Mouse (Mus musculus): ENCODE data around the gene Fads1.

Fads1 gene

DNA sequence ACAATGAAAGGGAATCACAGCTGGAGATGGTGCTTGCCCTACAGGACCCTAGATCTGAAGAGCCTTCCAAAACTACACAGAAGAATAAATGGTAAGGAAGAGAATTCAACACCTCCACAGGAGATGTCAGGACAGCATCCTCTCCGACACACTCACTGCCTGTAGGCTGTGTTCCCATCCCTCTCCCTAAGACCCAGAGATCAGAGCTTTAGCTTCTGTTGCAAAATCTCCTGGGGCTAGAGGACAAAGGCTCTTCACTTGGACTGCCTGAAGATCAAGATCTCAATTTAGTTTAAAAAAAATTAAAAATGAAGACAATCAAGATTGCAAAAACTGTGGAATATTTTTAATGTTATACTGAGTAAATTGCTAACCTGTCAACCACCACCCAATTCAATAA is 6.2 kb upstream of the Fads1 start:
- peak; percentile 91 for DNase-seq (ENCODE audit: extremely low read depth, low read depth, low spot score)

DNA sequence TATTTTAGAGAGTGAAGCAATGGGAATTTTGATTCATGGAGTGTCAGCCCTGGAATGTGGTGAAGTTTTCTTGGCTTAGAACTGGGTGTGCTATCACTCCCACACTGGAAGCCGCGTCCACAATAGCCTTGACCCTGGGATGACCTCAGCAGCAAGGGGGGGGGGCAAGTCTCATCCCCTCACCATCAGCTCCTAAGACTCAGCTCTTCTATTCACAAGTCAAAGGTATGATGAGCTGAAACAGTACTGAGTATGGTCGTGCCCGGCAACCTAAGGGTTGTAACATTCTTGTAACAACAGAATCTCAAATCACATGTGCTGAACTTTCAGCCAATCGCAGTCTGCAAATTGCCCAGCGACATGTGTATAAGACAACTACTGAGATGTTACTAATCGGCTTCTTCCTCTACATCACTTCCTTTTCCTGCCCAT is 5.7 kb upstream of the Fads1 start:
- DNase-seq (ENCODE audit: extremely low read depth, low read depth, low spot score): no peak

DNA sequence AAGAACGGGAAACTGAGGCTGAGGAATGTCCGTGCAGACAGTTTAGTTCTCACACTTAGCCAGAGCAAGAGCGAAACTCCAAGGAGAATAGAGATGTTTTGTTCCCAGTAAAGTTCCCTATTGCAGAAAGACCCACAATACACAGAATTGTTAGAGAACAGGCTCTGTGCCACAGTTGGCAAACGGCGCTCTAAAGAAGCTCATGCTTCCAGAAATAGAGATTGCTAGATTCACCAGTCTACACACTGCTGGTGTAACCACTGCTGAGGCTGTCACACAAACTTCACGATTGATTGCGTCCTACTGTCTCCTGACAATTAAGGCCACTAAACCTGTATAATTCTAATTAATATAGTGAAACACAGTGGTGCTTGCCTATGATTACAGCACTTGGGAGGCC is 1.5 kb upstream of the Fads1 start:
- no peak for DNase-seq (ENCODE audit: extremely low read depth, low read depth, low spot score)

DNA sequence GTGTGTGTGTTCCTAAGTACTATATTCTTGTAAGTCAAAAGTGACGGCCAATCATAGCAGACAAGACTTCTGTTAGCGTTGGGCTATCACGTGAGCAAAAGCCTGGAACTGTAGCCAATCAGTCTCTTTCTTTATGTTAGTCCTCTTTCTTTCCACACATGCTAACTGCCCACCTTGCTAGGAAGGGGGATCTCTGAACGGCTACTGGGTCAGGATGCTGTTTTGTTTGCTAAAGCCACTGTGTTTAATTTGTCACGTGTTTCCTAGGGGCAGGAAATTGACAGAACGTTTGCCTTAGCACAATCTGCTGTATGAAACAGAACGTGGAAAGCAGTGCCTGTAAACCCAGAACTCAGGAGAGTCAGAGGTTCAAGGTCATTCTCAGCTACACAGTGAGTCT is 546 bp upstream of the Fads1 start:
- DNase-seq (ENCODE audit: extremely low read depth, low read depth, low spot score): no peak

DNA sequence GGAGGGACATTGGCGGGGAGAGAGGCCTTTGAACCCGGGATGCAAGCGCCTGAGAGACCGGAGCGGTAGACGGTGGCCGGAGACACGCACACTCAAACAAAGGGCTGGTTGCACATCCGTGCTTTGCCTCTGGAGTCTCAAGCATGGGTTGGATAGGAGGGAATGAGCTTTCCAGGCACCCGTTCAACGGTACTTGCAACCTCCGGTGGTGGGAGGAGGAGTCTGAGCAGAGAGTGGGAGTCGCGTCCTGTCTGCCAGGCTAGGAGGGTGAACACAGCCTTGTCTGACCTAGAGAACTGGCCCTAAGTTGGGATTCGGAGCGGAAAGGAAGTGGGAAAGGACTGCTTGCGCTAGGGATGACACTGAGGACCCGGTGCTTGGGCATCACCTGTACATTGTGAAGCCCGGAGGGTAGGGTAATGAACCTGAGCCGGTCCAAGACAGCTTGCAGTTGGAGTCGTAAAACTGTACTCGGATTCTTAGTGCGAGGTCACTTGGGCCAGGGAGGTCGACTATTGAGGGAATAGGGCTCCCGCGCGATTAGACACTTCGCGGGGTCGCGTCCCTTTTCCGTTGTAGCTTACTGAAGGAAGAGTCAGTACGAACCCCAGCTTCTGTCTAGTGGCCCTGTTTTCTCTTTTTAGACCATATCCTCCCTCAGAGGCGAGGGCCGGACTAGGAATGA is 753 bp downstream of the Fads1 start:
- no peak for DNase-seq (ENCODE audit: extremely low read depth, low read depth, low spot score)

DNA sequence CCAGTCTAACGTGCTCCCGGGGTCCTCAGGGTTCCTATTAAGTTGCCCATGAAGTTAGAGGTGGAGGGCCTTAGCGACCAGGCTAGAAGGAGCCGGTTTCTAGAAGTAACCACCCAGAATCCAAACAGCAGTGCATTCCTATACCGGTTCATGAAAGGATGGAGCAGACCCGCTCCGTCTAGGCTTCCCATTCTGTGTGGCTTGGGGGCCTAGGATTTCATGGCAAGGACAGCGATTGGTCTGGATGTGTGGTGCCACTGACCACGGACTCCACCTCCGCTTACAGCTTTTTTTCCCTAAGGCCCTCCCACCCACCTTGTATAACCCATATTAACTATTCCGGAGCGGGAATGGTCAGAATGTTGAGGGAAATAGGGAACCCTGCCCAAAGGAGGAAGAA is 1.4 kb downstream of the Fads1 start:
- no peak for DNase-seq (ENCODE audit: extremely low read depth, low read depth, low spot score)

DNA sequence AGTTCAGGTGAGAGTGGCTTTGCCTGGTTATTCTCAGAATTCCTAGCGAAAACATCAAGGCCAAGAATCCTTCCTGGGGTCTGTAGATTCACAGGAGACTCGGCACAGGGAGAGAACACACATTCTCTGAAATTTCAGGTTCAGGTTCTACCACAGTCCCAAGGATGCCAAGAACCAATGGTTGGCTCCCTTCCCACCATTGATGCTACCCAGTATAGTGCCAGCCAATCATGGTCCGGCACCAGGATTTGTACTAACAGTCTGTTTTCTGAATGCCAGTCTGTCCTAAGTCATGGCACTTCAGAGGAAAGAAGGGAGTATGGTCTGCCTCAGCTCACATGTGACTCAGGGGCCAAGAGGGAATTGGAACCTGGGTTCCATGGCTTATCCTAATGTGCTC is 3.2 kb downstream of the Fads1 start:
- no peak for DNase-seq (ENCODE audit: extremely low read depth, low read depth, low spot score)

DNA sequence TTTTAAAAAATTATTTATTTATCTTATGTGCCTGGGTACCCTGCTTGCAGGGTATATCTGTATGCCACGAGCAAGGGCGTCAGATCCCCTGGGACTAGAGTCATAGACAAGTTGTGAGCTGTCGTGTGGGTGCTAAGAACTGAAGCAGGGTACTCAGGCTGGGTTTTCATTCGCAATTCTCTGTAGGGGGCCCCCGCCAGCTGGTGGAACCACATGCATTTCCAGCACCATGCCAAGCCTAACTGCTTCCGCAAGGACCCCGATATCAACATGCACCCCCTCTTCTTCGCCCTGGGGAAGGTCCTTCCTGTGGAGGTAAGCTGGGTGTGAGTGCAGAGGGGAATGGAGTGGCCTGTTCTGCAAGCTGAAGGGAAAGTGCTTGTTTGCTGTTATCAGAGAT is 3.9 kb downstream of the Fads1 start:
- DNase-seq (ENCODE audit: extremely low read depth, low read depth, low spot score): no peak

DNA sequence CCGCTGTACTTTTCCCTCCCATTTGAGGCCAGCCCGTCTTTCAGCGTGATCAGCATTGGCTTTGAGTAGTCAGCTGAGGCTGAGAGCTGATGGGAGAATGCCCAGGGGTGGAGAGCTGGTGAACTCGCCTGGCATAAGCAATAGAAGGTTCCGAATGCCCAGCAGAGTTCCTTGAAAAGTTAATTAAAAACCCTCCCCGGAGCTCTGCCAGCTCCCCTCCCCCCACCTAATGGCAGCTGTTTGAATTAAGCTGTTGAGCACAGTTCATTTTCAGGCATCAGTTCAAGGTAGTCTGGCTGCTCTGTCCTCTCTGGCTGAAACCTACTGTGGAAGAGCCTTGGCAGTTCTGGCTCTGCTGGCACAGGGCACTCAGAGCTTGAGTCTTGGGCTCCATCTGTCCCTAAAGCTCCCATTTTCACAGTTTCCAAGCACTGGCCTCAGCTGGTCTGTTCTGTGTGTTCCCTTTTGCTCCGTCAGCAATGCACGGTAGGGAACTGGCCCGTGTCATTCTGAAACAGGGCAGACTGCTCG is 5.7 kb downstream of the Fads1 start:
- no peak for DNase-seq (ENCODE audit: extremely low read depth, low read depth, low spot score)

DNA sequence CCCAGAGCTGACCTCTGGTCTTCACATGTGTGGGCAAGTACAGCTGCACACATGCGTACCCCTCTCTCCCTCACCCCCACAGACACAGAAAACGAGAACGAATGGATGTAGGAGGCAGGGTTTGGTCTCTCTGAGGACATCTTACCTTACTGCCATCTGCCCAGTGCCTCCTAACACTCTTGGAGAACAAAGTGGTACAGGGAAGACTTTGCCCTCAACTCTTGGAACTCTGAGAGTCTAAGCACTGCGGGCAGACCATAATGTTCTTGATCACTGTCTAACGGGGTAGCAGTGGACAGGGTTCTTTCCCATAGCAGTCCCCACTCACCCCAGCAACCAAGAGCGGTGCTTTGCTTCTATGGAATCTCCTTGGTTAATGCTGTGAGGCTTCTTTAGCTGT is 6.3 kb downstream of the Fads1 start:
- DNase-seq (ENCODE audit: extremely low read depth, low read depth, low spot score): no peak

DNA sequence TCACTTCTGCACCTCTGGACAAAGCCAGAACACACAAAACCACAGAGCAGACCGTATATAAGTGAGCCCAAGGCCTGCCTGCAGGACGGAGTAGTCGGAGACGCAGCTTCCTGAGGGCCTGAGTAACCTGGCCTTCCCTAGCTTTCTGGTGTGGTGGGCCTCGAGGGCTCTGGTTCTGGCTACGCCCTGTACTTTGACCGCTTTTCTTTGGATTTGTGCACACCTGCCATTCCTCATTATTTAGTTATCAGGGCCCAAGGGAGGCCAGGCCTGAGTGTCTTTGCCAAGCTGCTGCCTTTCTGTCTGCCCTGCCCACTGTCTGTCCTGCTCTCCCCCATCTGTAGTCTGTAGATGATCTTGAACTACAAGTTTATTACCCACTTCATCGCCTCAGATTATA is 7.3 kb downstream of the Fads1 start:
- DNase-seq (ENCODE audit: extremely low read depth, low read depth, low spot score): no peak

DNA sequence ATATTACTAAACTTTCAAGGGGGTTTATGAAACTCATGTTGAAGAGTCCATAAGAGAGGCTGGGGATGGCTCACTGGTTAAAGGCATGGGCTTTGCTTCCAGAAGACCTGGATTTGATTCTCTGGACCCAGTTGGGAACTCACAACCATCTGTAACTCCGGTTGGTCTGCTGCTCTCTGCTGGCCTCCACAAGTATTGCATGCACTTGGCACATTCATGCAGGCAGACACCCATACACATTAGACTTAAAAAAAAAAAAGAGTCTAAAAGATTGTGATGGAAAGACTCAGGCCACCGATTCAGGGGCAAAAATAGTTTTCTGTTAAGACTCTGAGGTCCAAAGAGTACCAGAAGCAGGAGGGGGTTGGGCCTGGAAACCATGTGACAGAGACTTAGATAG is 8.1 kb downstream of the Fads1 start:
- no peak for DNase-seq (ENCODE audit: extremely low read depth, low read depth, low spot score)

DNA sequence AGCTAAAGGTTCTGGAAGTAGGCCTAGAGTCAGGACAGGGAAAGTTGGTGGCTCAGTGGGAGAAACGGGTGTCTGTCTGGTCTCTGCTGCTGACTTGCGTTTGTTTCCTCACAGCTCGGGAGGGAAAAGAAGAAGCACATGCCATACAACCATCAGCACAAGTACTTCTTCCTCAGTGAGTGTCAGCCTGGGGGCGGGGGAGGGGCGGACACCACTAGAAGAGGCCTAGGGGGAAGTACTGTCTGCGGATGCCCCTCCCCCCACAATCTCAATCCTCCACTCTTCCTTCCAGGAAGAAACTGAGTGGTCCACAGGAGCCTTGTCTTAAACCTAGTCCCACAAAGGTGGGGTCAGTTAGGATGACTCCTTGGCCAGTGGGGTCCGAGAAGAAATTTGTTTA is 8.6 kb downstream of the Fads1 start:
- DNase-seq (ENCODE audit: extremely low read depth, low read depth, low spot score): no peak

DNA sequence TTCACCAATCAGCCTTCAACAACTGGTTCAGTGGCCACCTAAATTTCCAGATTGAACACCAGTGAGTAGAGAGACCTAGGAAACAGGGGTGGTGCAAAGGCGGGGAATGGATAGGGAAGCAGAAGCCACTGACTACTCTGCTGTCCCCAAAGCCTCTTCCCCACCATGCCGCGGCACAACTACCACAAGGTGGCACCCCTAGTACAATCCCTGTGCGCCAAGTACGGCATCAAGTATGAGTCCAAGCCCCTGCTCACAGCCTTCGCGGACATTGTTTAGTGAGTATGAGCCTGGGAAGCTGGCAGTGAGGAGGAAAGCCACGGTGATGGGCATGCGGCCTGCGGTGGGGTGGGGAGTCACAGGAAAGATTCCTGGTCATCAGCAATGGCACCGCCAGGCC is 11.6 kb downstream of the Fads1 start:
- no peak for DNase-seq (ENCODE audit: extremely low read depth, low read depth, low spot score)

DNA sequence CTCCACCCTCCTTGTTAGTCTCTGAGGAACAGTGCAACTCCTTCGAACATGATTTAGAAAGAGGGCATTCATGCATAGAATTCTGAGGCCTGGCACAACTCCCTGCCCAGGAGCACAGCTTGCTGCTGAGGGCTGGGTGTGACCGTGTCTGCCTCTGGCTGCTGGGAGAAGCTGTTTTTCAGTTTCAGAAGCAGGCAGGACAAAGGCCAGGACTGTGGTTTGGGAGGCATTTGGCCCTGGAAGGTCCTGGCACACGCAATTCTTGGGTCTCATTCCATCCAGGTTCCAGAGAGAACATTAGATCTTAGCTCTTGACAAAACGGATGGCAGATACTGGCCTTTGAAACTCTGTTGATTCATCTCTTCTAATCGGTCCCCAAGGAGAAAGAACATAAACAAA is 12.6 kb downstream of the Fads1 start:
- DNase-seq (ENCODE audit: extremely low read depth, low read depth, low spot score): no peak

DNA sequence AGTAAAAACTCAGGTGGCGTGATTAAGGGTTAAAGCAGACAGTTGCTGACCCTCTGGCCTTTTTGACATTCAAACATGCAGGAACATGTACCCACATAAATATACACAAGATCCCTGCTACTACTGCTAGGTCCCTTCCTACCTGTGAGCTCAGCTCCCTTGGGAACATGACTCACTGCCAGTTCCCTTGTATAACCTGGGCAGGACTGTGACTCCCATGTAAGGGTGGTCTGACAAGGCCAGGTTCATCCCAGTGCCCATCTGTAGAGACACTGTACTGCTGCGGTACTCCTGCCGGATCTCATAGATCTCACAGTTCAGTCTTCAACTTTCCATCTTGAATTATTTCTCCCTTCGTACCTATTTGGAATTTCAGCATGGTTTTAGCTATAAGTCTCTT is 14.4 kb downstream of the Fads1 start:
- no peak for DNase-seq (ENCODE audit: extremely low read depth, low read depth, low spot score)

DNA sequence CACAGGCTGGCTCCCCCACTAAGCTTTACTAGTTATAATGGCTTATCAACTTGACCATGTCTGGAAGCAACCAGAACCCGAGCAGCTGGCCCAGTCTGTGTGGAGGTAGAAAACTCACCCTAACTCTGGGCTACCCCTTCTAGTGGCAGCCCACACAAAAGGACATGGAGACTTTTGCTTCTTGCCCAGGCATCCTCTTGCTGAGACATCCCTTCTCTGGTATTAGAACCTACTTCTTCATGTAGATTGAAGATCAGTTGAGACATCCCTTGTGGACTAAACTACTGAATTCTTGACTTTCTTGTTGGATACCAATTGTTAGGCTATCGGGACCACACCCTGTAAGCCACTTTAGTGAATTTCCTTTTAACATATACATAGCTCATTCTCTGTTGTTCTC is 15.6 kb downstream of the Fads1 start:
- no peak for DNase-seq (ENCODE audit: extremely low read depth, low read depth, low spot score)

DNA sequence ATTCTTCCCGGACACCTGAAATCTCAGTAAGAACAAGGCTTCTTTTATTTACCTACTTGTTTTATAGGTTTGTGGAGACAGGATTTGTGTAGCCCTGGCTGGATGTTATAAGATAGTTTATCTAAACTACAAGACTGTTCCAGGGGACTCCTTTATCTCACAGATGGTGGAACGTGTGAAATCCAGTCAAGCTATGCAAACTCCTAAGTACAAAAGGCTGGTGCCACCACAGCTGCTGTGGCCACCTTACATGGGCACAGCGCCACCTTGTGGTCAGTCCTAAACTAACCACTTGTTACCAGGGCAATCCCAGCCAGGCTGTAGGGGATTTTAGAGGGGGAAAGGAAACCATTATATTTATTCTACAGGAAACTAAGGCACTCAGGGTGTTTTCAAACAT is 16.0 kb downstream of the Fads1 start:
- DNase-seq (ENCODE audit: extremely low read depth, low read depth, low spot score): no peak

DNA sequence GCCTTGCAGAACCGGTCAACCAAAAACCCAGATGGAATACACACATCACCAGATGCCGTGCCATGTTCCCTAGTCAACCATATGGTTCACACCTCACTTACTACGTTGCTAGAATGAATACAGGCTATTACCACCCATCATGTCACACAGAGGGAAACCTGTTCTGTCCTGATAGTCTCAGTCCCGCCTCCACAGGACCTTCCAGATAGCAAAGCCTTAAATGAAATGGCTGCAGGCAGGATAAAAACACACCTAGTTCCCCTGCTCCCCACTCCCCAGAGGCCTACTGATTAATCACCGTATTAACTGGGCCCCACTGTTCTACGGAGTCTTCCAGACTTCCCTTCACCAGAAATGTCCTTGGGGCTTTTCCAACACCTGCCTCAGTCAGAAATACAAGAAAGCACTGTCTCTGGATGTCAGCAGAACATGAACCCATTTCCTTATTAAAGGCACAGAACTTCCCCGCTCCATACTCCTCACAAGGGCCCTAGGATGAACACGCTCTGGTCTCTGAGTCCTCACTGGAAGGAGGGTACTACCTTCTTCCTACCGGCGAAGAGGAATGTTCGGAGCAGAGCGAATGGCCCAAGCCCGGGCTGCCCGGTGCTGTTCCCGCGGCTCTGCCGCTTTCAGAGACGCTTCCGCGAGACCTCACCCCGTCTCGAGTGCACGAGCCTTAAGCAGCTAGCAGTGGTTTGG is 20.6 kb downstream of the Fads1 start:
- DNase-seq (ENCODE audit: extremely low read depth, low read depth, low spot score): no peak

DNA sequence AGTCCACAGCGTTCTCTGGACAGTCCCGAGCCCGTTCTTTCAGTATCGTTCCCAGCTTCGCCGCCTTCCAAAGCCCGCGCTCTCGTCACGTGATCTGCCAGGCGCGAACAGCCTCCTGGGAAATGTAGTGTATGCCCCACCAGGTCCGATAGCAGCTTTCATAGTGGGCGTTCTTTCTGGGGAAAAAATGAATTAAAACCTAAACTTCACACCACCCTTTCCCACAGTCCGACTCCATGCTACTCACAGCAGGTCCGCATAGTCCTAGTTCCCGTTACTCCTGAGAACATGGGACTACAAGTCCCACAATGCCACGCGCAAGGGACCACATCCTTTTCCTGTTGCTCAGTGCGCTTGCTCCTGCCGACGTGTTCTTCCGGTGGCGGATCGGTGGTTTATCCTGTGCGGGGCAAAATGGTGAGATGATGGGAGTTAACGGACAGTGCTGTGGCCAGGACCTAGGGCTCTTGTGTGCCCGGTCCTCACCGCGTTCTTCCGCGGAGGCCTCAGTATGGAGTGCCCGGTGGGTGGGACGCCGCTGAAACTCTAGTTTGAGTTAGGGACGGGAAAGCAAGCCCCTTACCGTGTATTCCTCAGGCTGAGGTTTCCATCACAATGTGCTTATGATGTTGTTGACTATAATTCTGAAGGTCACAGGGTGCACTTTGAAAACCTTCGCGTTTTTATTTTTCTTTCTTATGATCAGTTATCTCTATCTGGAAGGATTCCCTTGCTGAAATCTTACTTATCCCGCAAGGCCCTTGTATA is 21.3 kb downstream of the Fads1 start, which contains the start of the genes Tmem258 and Fen1:
Tmem258 (plus strand) TSS at position 167 of the 768 bp plus-strand sequence.
Fen1 (minus strand) TSS at position 322 of the 768 bp plus-strand sequence.
- no peak for DNase-seq (ENCODE audit: extremely low read depth, low read depth, low spot score)

DNA sequence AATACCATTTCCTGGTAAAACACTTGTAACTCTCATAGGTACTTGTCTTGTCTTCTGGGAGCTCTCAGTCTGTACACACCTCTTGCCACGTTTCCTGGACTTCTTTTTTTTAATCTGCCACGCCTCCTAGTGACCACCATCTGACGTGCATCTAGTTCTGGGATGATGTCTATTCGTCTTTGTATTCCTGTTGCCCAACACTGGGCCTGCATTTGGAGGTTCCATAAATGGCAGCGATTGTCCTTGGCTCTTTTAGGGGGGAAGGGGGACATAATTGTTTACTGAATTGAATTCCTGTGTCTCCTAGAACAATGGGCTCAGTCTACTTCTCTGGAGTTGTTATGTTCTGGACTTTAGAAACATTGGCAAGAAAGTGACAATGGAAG is 21.9 kb downstream of the Fads1 start:
- no peak for DNase-seq (ENCODE audit: extremely low read depth, low read depth, low spot score)

DNA sequence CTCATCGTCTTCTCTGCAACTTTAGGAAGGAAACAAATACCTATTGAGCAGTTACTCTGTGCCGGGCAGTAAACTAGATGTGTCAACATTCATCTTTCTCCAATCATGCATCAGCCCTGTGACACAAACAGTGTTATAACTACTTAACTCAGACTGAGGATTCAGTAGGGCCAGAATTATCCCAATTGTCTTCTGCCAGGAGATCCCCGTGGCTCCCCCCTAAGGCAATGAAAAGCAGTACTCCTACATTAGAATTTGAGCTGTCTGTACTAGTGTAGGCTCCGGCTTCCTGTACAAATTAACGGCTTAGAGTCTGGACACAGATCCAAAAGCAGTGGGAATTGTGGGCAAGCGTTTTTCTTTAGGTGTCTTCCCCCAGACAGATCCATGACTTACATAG is 22.4 kb downstream of the Fads1 start:
- no peak for DNase-seq (ENCODE audit: extremely low read depth, low read depth, low spot score)

Data from fat pad, adult 2 months (tissue).